Mouse (Mus musculus) forelimb bud, embryonic 11.5 days (tissue): ENCODE measurements around the gene Olfr1477.
"Not testable (repeated sequence)": the region's sequence is repeated elsewhere in the genome, so short reads cannot be mapped to it uniquely, and the experiment has no call there.

Source experiments
- DNase-seq: peaks from one replicate; pipeline ENCODE4 v3.0.0-alpha.2; 2012; ENCODE audit warnings: low read depth, low spot score

Olfr1477 gene

DNA sequence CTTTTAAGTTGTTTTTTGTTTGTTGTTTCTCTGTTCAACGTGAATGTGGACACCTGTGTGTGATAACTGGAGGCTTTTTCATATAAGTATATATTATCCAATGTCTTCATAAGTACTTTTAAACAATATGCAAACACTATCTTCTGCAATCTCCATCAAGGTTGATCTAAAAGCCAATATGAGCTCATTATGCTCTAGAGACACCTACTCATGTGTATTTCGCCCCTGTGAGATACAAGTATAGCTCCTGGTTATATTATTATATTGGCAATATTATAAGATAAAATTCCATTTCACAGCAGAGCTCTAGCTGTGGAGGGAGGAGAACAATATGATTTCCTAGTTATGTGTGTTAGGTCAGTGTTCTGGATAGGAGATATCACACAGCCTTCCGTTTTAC, at the start of gene Olfr1477:
Gene Olfr1477, plus strand, starts transcription at position 301 of the 400 bp plus-strand sequence.
- DNase-seq = no peak

DNA sequence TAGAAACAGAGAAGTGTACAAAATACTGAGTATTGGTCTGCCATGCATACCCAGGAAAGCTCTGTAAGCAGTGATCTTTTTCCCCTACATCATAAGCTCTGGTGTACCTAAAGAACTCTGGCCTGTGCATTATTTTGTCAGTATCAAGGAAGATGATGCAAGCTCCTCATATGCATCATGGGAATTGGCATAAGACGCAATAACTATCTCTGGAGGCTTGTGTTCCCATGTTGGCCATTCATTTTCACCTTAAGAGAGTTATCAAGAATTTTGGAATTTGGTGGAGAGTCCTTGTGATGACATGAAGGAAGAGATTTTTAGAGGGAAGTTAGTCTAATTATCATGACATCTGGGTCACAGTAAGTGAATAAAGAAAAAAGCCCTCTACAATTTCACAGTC, 44.4 kb upstream of the Olfr1477 start, which contains the start of gene Olfr1472:
Gene Olfr1472, minus strand, starts transcription at position 101 of the 400 bp plus-strand sequence.
- no peak for DNase-seq

DNA sequence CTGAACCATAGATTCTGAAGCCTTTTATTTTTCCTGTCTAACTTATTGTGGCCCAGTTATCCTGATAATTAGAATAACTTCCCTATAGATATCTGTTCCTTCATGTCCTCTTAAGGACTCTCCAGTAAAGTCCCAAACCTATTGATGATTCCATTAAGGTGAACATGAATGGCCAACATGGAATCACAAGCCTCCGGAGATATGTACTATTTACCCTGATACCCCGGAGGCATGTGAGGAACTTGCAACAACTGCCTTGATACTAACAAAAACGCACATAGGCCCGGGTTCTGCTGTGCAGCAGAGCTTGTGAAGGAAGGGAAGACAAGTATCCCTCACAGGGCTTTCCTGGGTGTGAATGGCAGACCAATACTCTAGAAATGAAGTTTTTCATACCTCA, 31.1 kb upstream of the Olfr1477 start, which contains the start of gene Olfr1474:
Gene Olfr1474, plus strand, starts transcription at position 301 of the 400 bp plus-strand sequence.
- not testable (repeated sequence) for DNase-seq

DNA sequence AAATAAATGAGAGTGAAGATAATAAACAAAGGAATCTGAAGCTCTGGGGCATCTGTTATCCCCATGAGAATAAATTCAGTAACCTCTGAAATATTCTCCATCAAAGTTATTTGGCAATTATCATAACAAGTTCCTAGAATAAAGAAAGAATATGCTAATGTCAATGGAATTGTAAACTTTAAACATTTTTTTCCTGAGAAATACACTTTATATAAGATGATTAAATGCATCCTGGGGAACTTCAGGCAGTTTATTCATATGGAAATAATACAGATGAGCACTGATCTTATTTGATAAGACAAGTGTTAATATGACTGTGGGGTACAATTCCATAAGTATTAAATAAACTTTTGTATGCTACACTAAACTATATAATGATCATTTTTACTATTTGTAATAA, 20.2 kb upstream of the Olfr1477 start, which contains the start of gene Olfr1475:
Gene Olfr1475, minus strand, starts transcription at position 101 of the 400 bp plus-strand sequence.
- DNase-seq = no peak

DNA sequence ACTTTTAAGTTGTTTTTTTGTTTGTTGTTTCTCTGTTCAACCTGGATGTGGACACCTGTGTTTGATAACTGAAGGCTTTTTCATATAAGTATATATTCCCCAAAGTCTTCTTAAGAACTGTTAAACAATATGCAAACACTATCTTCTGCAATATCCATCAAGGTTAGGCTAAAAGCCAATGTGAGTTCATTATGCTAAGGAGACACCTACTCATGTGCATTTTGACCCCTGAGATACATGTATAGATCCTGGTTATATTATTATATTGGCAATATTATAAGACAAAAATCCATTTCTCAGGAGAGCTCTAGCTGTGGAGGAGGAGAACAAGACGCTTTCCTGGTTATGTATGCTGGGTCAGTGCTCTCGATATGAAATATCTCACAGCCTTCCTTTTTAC, 27.3 kb downstream of the Olfr1477 start, which contains the start of gene Olfr1480:
Gene Olfr1480, plus strand, starts transcription at position 301 of the 400 bp plus-strand sequence.
- DNase-seq = no peak
